Mouse (Mus musculus) lung, embryonic 15.5 days (tissue): ENCODE results near the gene Dpp6. TPM values are rescaled to one million over a fixed set of nuclear protein-coding genes. Genes with fewer than 3 reads are reported as not detected.
"Not testable (repeated sequence)": the region's sequence is repeated elsewhere in the genome, so short reads cannot be mapped to it uniquely, and the experiment has no call there.

Experiments used
- ATAC-seq: fragments of 200-750 bp; cut with Nextera tagmentation; 2 replicates; pipeline ENCODE4 v1.8.0; 2017; ENCODE audit warnings: moderate number of reproducible peaks, borderline replicate concordance; ENCODE audit not compliant: low FRiP score, low TSS enrichment; ENCODE audit errors: extremely low read depth
- H3K27ac ChIP-seq: fragments of 300-500 bp; sonication (generic); 2 replicates; pipeline ENCODE4 v1.5.1; 2015; ENCODE audit warnings: moderate library complexity, mild to moderate bottlenecking, inconsistent platforms
- H3K27me3 ChIP-seq: fragments of 300-500 bp; sonication (generic); 2 replicates; pipeline ENCODE4 v1.6.1; 2015; ENCODE audit warnings: inconsistent platforms
- H3K36me3 ChIP-seq: fragments of 300-500 bp; sonication (generic); 2 replicates; pipeline ENCODE4 v1.6.1; 2015; ENCODE audit warnings: inconsistent platforms
- H3K4me1 ChIP-seq: fragments of 300-500 bp; sonication (generic); 2 replicates; pipeline ENCODE4 v1.6.1; 2015; ENCODE audit warnings: inconsistent platforms
- H3K4me2 ChIP-seq: fragments of 300-500 bp; sonication (generic); 2 replicates; pipeline ENCODE4 v1.6.1; 2015; ENCODE audit warnings: inconsistent platforms, mild to moderate bottlenecking, moderate library complexity
- H3K4me3 ChIP-seq: fragments of 300-500 bp; sonication (generic); 2 replicates; pipeline ENCODE4 v1.5.1; 2015; ENCODE audit warnings: mild to moderate bottlenecking, inconsistent platforms
- H3K9ac ChIP-seq: fragments of 300-500 bp; sonication (generic); 2 replicates; pipeline ENCODE4 v1.6.1; 2015; ENCODE audit warnings: inconsistent platforms
- H3K9me3 ChIP-seq: fragments of 300-500 bp; sonication (generic); 2 replicates; pipeline ENCODE4 v1.6.1; 2016; ENCODE audit warnings: inconsistent platforms
- WGBS: fragments of 180-500 bp; shearing (Covaris S2); methylation state at CpG from one replicate; pipeline ENCODE4 v1.1.7; 2015; 5-methylcytosine and 5-hydroxymethylcytosine counted together
- polyA plus RNA-seq: library from polyadenylated mRNA; unstranded; fragments of >200 nt; fragmentation: Nextera tagmentation; extraction: Ambion mirVana; gene quantifications from 2 replicates; pipeline ENCODE4 v1.2.1, GENCODE M21; 2015

The Dpp6 gene
- polyA plus RNA-seq, 1 experiment from 2014 or later, result 0.55 TPM

GRCm38 (mm10) chr5:27490942-27491341 is 673.9 kb downstream of the Dpp6 start:
- H3K4me3 ChIP-seq, result no peak overlapping the region
- no peaks in the 10 kb centered on the region for H3K36me3 ChIP-seq
- no peak overlapping the region for H3K9ac ChIP-seq
- H3K4me1 ChIP-seq, result no peaks in the 10 kb centered on the region
- no peaks in the 10 kb centered on the region for H3K9me3 ChIP-seq
- no peak overlapping the region for H3K27ac ChIP-seq
- H3K4me2 ChIP-seq, result no peak overlapping the region
- ATAC-seq, result no peak
- WGBS, result 65% methylated on average over 4 of the region's 4 CpGs
- no peaks in the 10 kb centered on the region for H3K27me3 ChIP-seq

- H3K9me3 ChIP-seq, H3K27ac ChIP-seq, H3K4me3 ChIP-seq, H3K4me2 ChIP-seq, H3K27me3 ChIP-seq, ATAC-seq, H3K4me1 ChIP-seq, H3K36me3 ChIP-seq, H3K9ac ChIP-seq: not testable (repeated sequence)
- 44% methylated on average over 1 of the region's 1 CpGs for WGBS
Measured at GRCm38 (mm10) chr5:27501338-27501737, 684.3 kb downstream of the Dpp6 start, which contains the start of gene Speer4b. Gene Speer4b (minus strand): TSS chr5:27501438.

GRCm38 (mm10) chr5:27518716-27519115 is 701.7 kb downstream of the Dpp6 start:
- Histone ChIP-seq H3K4me2 (no peak overlapping the region), H3K9me3 (no peaks in the 10 kb centered on the region), H3K4me3 (no peak overlapping the region), H3K9ac (no peak overlapping the region), H3K4me1 (no peaks in the 10 kb centered on the region), H3K36me3 (no peaks in the 10 kb centered on the region), H3K27ac (no peak overlapping the region), H3K27me3 (no peaks in the 10 kb centered on the region)
- no peak for ATAC-seq

GRCm38 (mm10) chr5:27526906-27527305 is 709.9 kb downstream of the Dpp6 start:
- H3K36me3 ChIP-seq, result no peaks in the 10 kb centered on the region
- H3K27me3 ChIP-seq, result no peaks in the 10 kb centered on the region
- H3K9me3 ChIP-seq, result no peaks in the 10 kb centered on the region
- no peak overlapping the region for H3K9ac ChIP-seq
- no peak overlapping the region for H3K4me3 ChIP-seq
- H3K4me2 ChIP-seq, result no peak overlapping the region
- no peak overlapping the region for H3K27ac ChIP-seq
- no peak for ATAC-seq
- 77% methylated on average over 1 of the region's 1 CpGs for WGBS
- no peaks in the 10 kb centered on the region for H3K4me1 ChIP-seq

GRCm38 (mm10) chr5:27544816-27545270 is 727.8 kb downstream of the Dpp6 start:
- 12% methylated on average over 2 of the region's 2 CpGs for WGBS
- ATAC-seq, result no peak
- no peak overlapping the region for H3K9ac ChIP-seq
- H3K36me3 ChIP-seq, result no peaks in the 10 kb centered on the region
- H3K4me1 ChIP-seq, result no peaks in the 10 kb centered on the region
- no peak overlapping the region for H3K4me3 ChIP-seq
- no peak overlapping the region for H3K27ac ChIP-seq
- no peak overlapping the region for H3K4me2 ChIP-seq
- no peaks in the 10 kb centered on the region for H3K27me3 ChIP-seq
- H3K9me3 ChIP-seq, result no peaks in the 10 kb centered on the region

GRCm38 (mm10) chr5:27549291-27549690 is 732.3 kb downstream of the Dpp6 start:
- Histone ChIP-seq H3K27ac (no peak overlapping the region), H3K27me3 (no peaks in the 10 kb centered on the region), H3K36me3 (no peaks in the 10 kb centered on the region), H3K4me3 (no peak overlapping the region), H3K9ac (no peak overlapping the region), H3K9me3 (no peaks in the 10 kb centered on the region), H3K4me2 (no peak overlapping the region), H3K4me1 (no peaks in the 10 kb centered on the region)
- 77% methylated on average over 4 of the region's 4 CpGs for WGBS
- no peak for ATAC-seq

GRCm38 (mm10) chr5:27565700-27566099 is 748.7 kb downstream of the Dpp6 start:
- no peak overlapping the region for H3K27ac ChIP-seq
- H3K36me3 ChIP-seq, result no peaks in the 10 kb centered on the region
- no peaks in the 10 kb centered on the region for H3K4me1 ChIP-seq
- ATAC-seq, result no peak
- WGBS, result 54% methylated on average over 7 of the region's 7 CpGs
- no peak overlapping the region for H3K9ac ChIP-seq
- H3K27me3 ChIP-seq, result no peaks in the 10 kb centered on the region
- H3K4me3 ChIP-seq, result no peak overlapping the region
- no peak overlapping the region for H3K4me2 ChIP-seq
- H3K9me3 ChIP-seq, result no peaks in the 10 kb centered on the region

GRCm38 (mm10) chr5:27587970-27588758 is 771.2 kb downstream of the Dpp6 start:
- Histone ChIP-seq H3K27me3 (no peaks in the 10 kb centered on the region), H3K4me3 (no peak overlapping the region), H3K9ac (no peak overlapping the region), H3K4me2 (no peak overlapping the region), H3K36me3 (no peaks in the 10 kb centered on the region), H3K27ac (no peak overlapping the region), H3K9me3 (no peaks in the 10 kb centered on the region), H3K4me1 (no peaks in the 10 kb centered on the region)
- ATAC-seq, result no peak
- 40% methylated on average over 8 of the region's 8 CpGs for WGBS

- WGBS, result 81% methylated on average over 1 of the region's 1 CpGs
- Histone ChIP-seq H3K36me3 (no peaks in the 10 kb centered on the region), H3K9me3 (no peaks in the 10 kb centered on the region), H3K4me3 (no peak overlapping the region), H3K27me3 (no peaks in the 10 kb centered on the region), H3K9ac (no peak overlapping the region), H3K4me1 (no peaks in the 10 kb centered on the region), H3K27ac (no peak overlapping the region), H3K4me2 (no peak overlapping the region)
- no peak for ATAC-seq
Measured at GRCm38 (mm10) chr5:27604132-27604531, 787.1 kb downstream of the Dpp6 start.

- no peak overlapping the region for H3K4me3 ChIP-seq
- WGBS, result 24% methylated on average over 7 of the region's 7 CpGs
- H3K27me3 ChIP-seq, result no peaks in the 10 kb centered on the region
- ATAC-seq, result no peak
- H3K9me3 ChIP-seq, result no peaks in the 10 kb centered on the region
- no peak overlapping the region for H3K27ac ChIP-seq
- no peaks in the 10 kb centered on the region for H3K4me1 ChIP-seq
- no peaks in the 10 kb centered on the region for H3K36me3 ChIP-seq
- no peak overlapping the region for H3K9ac ChIP-seq
- H3K4me2 ChIP-seq, result no peak overlapping the region
Measured at GRCm38 (mm10) chr5:27615769-27616168, 798.8 kb downstream of the Dpp6 start.

- H3K9ac ChIP-seq, result no peak overlapping the region
- H3K27me3 ChIP-seq, result no peaks in the 10 kb centered on the region
- ATAC-seq, result no peak
- H3K36me3 ChIP-seq, result no peaks in the 10 kb centered on the region
- H3K27ac ChIP-seq, result no peak overlapping the region
- no peak overlapping the region for H3K4me2 ChIP-seq
- H3K9me3 ChIP-seq, result no peaks in the 10 kb centered on the region
- no peaks in the 10 kb centered on the region for H3K4me1 ChIP-seq
- no peak overlapping the region for H3K4me3 ChIP-seq
Measured at GRCm38 (mm10) chr5:27621811-27622210, 804.8 kb downstream of the Dpp6 start.

- Histone ChIP-seq H3K4me2 (no peak overlapping the region), H3K36me3 (no peaks in the 10 kb centered on the region), H3K9me3 (no peaks in the 10 kb centered on the region), H3K4me1 (no peaks in the 10 kb centered on the region), H3K27me3 (no peaks in the 10 kb centered on the region), H3K4me3 (no peak overlapping the region), H3K27ac (no peak overlapping the region), H3K9ac (no peak overlapping the region)
- WGBS, result 65% methylated on average over 1 of the region's 1 CpGs
- ATAC-seq, result no peak
Measured at GRCm38 (mm10) chr5:27623876-27624275, 806.9 kb downstream of the Dpp6 start.

GRCm38 (mm10) chr5:27632151-27632550 is 815.1 kb downstream of the Dpp6 start:
- Histone ChIP-seq H3K4me1 (no peaks in the 10 kb centered on the region), H3K4me2 (no peak overlapping the region), H3K27ac (no peak overlapping the region), H3K9ac (no peak overlapping the region), H3K9me3 (no peaks in the 10 kb centered on the region), H3K36me3 (no peaks in the 10 kb centered on the region), H3K27me3 (no peaks in the 10 kb centered on the region), H3K4me3 (no peak overlapping the region)
- 63% methylated on average over 2 of the region's 2 CpGs for WGBS
- no peak for ATAC-seq
